Mouse (Mus musculus) lung, postnatal 4 days (tissue): ENCODE data around the gene Boll.

Source experiments
- DNase-seq, 2 experiments: peaks; one replicate each; pipeline ENCODE4 v3.0.0; 2021

The Boll gene

GRCm38 (mm10) chr1:55201850-55202752, 161.2 kb downstream of the Boll start:
- DNase-seq = peak; percentile 63 to 82

GRCm38 (mm10) chr1:55198719-55199118, 164.6 kb downstream of the Boll start:
- no peak for DNase-seq
